Mouse (Mus musculus) liver, embryonic 14.5 days (tissue): ENCODE measurements at regions not wholly inside any gene's neighbourhood (a gene's known extent, or its start where the extent isn't known, plus 50 kb on each side); places are given as distances from the start of the nearest gene placed in this dataset.

ENCODE experiments used
- CTCF ChIP-seq: IDR thresholded peaks from 2 replicates; pipeline ENCODE4 v1.5.1; 2016; ENCODE audit warnings: antibody characterized with exemption, low read depth, control low read depth
- EP300 ChIP-seq: IDR thresholded peaks from 2 replicates; pipeline ENCODE4 v1.6.1; 2016; ENCODE audit warnings: antibody characterized with exemption, low read depth

DNA sequence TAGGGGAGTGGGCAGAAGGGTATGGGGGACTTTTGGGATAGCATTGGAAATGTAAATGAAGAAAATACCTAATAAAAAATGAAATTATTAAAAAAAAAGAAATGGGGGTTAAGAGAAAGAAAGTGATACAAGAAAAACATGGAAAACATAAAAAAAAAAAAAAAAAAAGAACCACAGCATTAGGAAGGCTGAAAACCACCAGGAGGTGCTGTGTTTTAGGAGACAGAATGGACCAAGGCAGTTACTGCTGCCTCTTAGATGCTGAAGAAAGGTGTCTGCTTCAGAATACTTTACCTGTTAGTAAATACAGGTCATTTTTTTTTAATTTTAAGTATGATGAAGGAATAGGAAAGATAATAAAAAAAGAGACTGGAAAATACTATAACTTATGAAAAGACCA is 1174.5 kb upstream of the Adam24 start:
- TF ChIP-seq EP300 (no peak), CTCF (no peak; the same call in 1 of the 2 replicates)
